Mouse (Mus musculus) MEL (cell line): ENCODE data around the gene Hoxd13. TPM values are rescaled to one million over a fixed set of nuclear protein-coding genes. Genes with fewer than 3 reads are reported as not detected.

Source experiments
- DNase-seq: peaks from one replicate; pipeline ENCODE4 v3.0.0; 2011; ENCODE audit warnings: low read depth, low spot score
- H3K27ac ChIP-seq: 2 replicates; pipeline ENCODE4 v1.5.1; 2012; ENCODE audit warnings: low read depth, mild to moderate bottlenecking, control low read depth, low read length, moderate library complexity; ENCODE audit not compliant: control insufficient read depth
- H3K27me3 ChIP-seq, 2 experiments: fragments of 150-350 bp in 1 of 2; sonication (generic) in 1 of 2; 2 replicates each; pipeline ENCODE4 v1.6.1; 2012; ENCODE audit warnings: low read length in 2 of 2, mild to moderate bottlenecking in 2 of 2, improper control_type of control experiment in 1 of 2, moderate library complexity in 1 of 2; ENCODE audit not compliant: insufficient read depth in 2 of 2, control insufficient read depth in 1 of 2
- H3K36me3 ChIP-seq, 2 experiments: 2 replicates each; pipeline ENCODE4 v1.6.1; 2012 to 2014; ENCODE audit warnings: low read length in 2 of 2, improper control_type of control experiment in 1 of 2, inconsistent platforms in 1 of 2, mild to moderate bottlenecking in 1 of 2; ENCODE audit not compliant: insufficient read depth in 2 of 2, control insufficient read depth in 1 of 2
- H3K4me1 ChIP-seq, 2 experiments: fragments of 150-350 bp in 1 of 2; sonication (generic) in 1 of 2; 2 replicates each; pipeline ENCODE4 v1.6.1; 2012; ENCODE audit warnings: low read length in 2 of 2, improper control_type of control experiment in 1 of 2, mild to moderate bottlenecking in 1 of 2; ENCODE audit not compliant: insufficient read depth in 2 of 2, control insufficient read depth in 1 of 2
- H3K4me3 ChIP-seq, 2 experiments: fragments of 150-350 bp in 1 of 2; sonication (generic) in 1 of 2; 2 replicates each; pipeline ENCODE4 v1.5.1; 2012; ENCODE audit warnings: low read depth in 2 of 2, low read length in 2 of 2, mild to moderate bottlenecking in 2 of 2, moderate library complexity in 2 of 2, control low read depth in 1 of 2, improper control_type of control experiment in 1 of 2; ENCODE audit not compliant: control insufficient read depth in 1 of 2, insufficient read depth in 1 of 2
- H3K79me2 ChIP-seq: 2 replicates; pipeline ENCODE4 v1.6.1; 2012; ENCODE audit warnings: mild to moderate bottlenecking, low read length, moderate library complexity; ENCODE audit not compliant: control insufficient read depth, poor library complexity, insufficient read depth
- H3K9ac ChIP-seq: 2 replicates; pipeline ENCODE4 v1.6.1; 2012; ENCODE audit warnings: low read depth, mild to moderate bottlenecking, control low read depth, low read length, moderate library complexity; ENCODE audit not compliant: control insufficient read depth, poor library complexity, severe bottlenecking
- H3K9me3 ChIP-seq: fragments of 150-350 bp; sonication (generic); replicated peaks from 2 replicates; pipeline ENCODE4 v1.6.1; 2012; ENCODE audit warnings: mild to moderate bottlenecking, low read length, improper control_type of control experiment, moderate library complexity; ENCODE audit not compliant: insufficient read depth
- E2F4 ChIP-seq: IDR thresholded peaks from 2 replicates; pipeline ENCODE4 v1.6.1; 2011; ENCODE audit warnings: low read depth, low read length, improper control_type of control experiment, borderline replicate concordance
- JUND ChIP-seq: IDR thresholded peaks from 2 replicates; pipeline ENCODE4 v1.6.1; 2011; ENCODE audit warnings: low read depth, mild to moderate bottlenecking, improper control_type of control experiment, low read length
- MAZ ChIP-seq: IDR thresholded peaks from 2 replicates; pipeline ENCODE4 v1.6.1; 2012; ENCODE audit warnings: low read depth, mild to moderate bottlenecking, inconsistent platforms, low read length, improper control_type of control experiment
- MXI1 ChIP-seq: IDR thresholded peaks from 2 replicates; pipeline ENCODE4 v1.6.1; 2011; ENCODE audit warnings: mild to moderate bottlenecking, low read depth, low read length, improper control_type of control experiment
- POLR2A ChIP-seq, 2 experiments: IDR thresholded peaks; 2 replicates each; pipeline ENCODE4 v1.6.1; 2011 to 2012; ENCODE audit warnings: low read length in 2 of 2, mild to moderate bottlenecking in 2 of 2, control low read depth in 1 of 2, improper control_type of control experiment in 1 of 2, low read depth in 1 of 2, moderate library complexity in 1 of 2; ENCODE audit not compliant: control insufficient read depth in 1 of 2, insufficient read depth in 1 of 2, poor library complexity in 1 of 2
- RAD21 ChIP-seq: IDR thresholded peaks from 2 replicates; pipeline ENCODE4 v1.6.1; 2011; ENCODE audit warnings: mild to moderate bottlenecking, low read depth, low read length, improper control_type of control experiment
- TCF12 ChIP-seq: IDR thresholded peaks from 2 replicates; pipeline ENCODE4 v1.6.1; 2014; ENCODE audit warnings: low read depth, mild to moderate bottlenecking, inconsistent platforms, low read length, improper control_type of control experiment, moderate library complexity
- USF1 ChIP-seq: IDR thresholded peaks from 2 replicates; pipeline ENCODE4 v1.6.1; 2014; ENCODE audit warnings: low read depth, mild to moderate bottlenecking, inconsistent platforms, low read length, improper control_type of control experiment, moderate library complexity
- polyA plus RNA-seq, 2 experiments: library from polyadenylated mRNA; stranded (reverse) in 1 of 2; unstranded in 1 of 2; fragments of >175 nt in 1 of 2; fragments of >200 nt in 1 of 2; gene quantifications; 2 replicates each; pipeline versions ENCODE4 v1.2.1 to v1.2.4; 2012; ENCODE audit warnings: low replicate concordance in 2 of 2, low read depth in 1 of 2; ENCODE audit not compliant: insufficient read length in 2 of 2, insufficient read depth in 1 of 2, missing spikeins in 1 of 2
- total RNA-seq: library from RNA; depleted of rRNA; stranded (reverse); fragments of 300-350 nt; gene quantifications from 2 replicates; pipeline ENCODE4 v1.2.3, GENCODE M21; 2012

The Hoxd13 gene
- total and polyA plus RNA-seq, 3 experiments: not detected

DNA sequence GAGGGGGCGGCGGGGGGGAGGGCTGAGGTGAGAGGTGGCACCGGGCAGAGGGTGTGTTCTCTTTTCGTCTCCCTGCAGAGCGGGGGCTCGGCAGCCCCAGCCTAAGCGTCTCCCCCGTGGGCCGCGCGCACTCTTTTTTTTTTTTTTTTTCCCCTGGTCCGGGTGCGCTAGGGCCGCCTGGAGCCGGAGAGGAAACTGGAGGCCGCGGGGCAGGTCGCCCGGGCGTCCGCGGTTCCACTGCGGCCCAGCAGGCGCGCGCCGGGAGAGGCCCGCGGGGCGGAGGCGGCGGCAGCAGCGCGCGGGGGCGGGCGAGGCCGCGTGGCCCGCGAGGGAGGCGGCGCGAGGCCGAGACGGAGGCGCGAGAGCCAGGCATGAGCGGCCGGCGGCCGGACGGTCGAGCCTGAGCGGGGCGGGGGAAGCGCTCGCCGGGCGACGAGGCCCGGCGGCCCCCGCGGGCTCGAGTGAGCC, 36.9 kb downstream of the Hoxd13 start:
- H3K9me3 ChIP-seq: no peaks in the 10 kb centered on the region
- no peak for DNase-seq

DNA sequence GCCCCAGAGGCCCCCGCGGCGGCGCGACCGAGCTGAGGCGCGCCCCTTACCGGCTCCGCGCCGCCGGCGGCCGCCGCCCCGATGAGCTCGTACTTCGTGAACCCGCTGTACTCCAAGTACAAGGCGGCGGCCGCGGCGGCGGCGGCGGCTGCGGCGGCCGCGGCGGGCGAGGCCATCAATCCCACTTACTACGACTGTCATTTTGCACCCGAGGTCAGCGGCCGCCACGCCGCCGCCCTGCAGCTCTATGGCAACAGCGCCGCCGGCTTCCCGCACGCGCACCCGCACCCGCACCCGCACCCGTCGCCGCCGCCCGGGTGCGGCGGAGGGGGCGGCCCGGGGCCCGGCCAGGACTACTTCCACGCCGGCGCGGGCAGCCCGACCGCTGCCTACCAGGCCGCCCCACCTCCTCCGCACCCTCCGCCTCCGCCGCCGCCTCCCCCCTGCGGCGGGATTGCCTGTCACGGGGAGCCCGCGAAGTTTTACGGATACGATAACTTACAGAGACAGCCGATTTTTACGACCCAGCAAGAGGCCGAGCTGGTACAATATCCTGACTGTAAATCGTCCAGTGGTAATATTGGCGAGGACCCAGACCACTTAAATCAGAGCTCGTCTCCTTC, 37.5 kb downstream of the Hoxd13 start:
- H3K4me1 ChIP-seq: no peaks in the 10 kb centered on the region; a peak in 2 of 4 replicates
- H3K9ac ChIP-seq: peak overlapping the region; percentile 84
- DNase-seq: peak; percentile 62
- peaks cover 0 to 2% of the 10 kb centered on the region in 2 experiments; a peak in 1 of 4 replicates for H3K36me3 ChIP-seq
- H3K9me3 ChIP-seq: no peaks in the 10 kb centered on the region
- TF ChIP-seq E2F4: no peak
- no peak for TF ChIP-seq JUND
- no peak for TF ChIP-seq POLR2A (IDR thresholded peaks at IDR 0.05; ENCODE audit: control insufficient read depth in 1 of 2, insufficient read depth in 1 of 2, low read depth in 1 of 2, low read length in 2 of 2, poor library complexity in 1 of 2)
- peak; percentile 43; the same call in 1 of the 2 replicates for TF ChIP-seq MXI1
- H3K27me3 ChIP-seq: no peaks in the 10 kb centered on the region
- no peak overlapping the region for H3K27ac ChIP-seq
- peaks cover 6% of the 10 kb centered on the region; the same call in 1 of the 2 replicates for H3K79me2 ChIP-seq
- H3K4me3 ChIP-seq: peak overlapping the region; percentile 53 to 66

More for the DNA sequence above, 36.9 kb downstream of the Hoxd13 start:
- peaks cover 0 to 2% of the 10 kb centered on the region in 2 experiments; a peak in 1 of 4 replicates for H3K36me3 ChIP-seq
- H3K4me3 ChIP-seq: peak overlapping the region; percentile 52 to 58; a peak in 3 of 4 replicates
- no peaks in the 10 kb centered on the region for H3K27me3 ChIP-seq
- peak in 1 of 2 experiments; percentile 52; a peak in 1 of 4 replicates for TF ChIP-seq POLR2A (IDR thresholded peaks at IDR 0.05; ENCODE audit: control insufficient read depth in 1 of 2, insufficient read depth in 1 of 2, low read depth in 1 of 2, low read length in 2 of 2, poor library complexity in 1 of 2)
- no peak for TF ChIP-seq TCF12
- TF ChIP-seq, all 39 proteins: peak for 1
- Histone ChIP-seq H3K27ac (peak overlapping the region; percentile 48), H3K4me1 (no peaks in the 10 kb centered on the region; a peak in 2 of 4 replicates), H3K79me2 (peaks cover 6% of the 10 kb centered on the region; the same call in 1 of the 2 replicates), H3K9ac (peak overlapping the region; percentile 84)

DNA sequence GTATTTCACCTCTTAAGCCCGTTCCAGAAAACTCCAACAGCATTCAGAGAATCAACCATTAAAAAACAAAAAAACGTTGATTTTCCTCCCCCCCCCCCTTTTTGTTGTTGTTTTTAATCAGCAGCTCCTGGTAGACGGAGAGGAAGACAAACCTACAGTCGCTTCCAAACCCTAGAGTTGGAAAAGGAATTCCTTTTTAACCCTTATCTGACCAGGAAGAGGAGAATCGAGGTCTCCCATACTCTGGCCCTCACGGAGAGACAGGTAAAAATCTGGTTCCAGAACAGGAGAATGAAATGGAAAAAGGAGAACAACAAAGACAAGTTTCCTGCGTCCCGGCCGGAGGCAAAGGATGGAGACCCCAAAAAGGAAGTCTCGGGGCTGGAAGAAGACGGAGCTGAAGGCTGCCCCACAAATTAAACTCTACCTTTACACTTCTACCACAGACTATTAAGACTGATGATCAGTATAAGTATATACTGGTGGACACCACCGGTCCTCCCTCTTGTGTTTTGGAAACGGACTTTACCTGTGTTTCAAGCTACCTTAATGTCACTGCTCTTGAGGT, 38.4 kb downstream of the Hoxd13 start:
- H3K79me2 ChIP-seq: peaks cover 6% of the 10 kb centered on the region; the same call in 1 of the 2 replicates
- TF ChIP-seq MAZ (no peak), USF1 (no peak), RAD21 (no peak)
- DNase-seq: no peak
- no peak overlapping the region for H3K27ac ChIP-seq
- H3K9ac ChIP-seq: peak overlapping the region; percentile 84; the same call in 1 of the 2 replicates
- H3K9me3 ChIP-seq: no peaks in the 10 kb centered on the region
- H3K36me3 ChIP-seq: peaks cover 0 to 2% of the 10 kb centered on the region in 2 experiments; a peak in 1 of 4 replicates
- H3K27me3 ChIP-seq: peaks cover 0 to 1% of the 10 kb centered on the region in 2 experiments; a peak in 1 of 4 replicates
- H3K4me3 ChIP-seq: peak overlapping the region in 1 of 2 experiments; percentile 66; a peak in 3 of 4 replicates
- no peaks in the 10 kb centered on the region; a peak in 2 of 4 replicates for H3K4me1 ChIP-seq
